Mouse (Mus musculus) limb, embryonic 14.5 days (tissue): ENCODE results near the gene Arf5. TPM values are rescaled to one million over a fixed set of nuclear protein-coding genes. Genes with fewer than 3 reads are reported as not detected.

Experiments
- ATAC-seq: fragments of 200-750 bp; cut with Nextera tagmentation; 2 replicates; pipeline ENCODE4 v1.8.0; 2017; ENCODE audit warnings: low read depth, moderate number of reproducible peaks, moderate TSS enrichment; ENCODE audit not compliant: low FRiP score
- DNase-seq: peaks from one replicate; pipeline ENCODE4 v3.0.0-alpha.2; 2015; ENCODE audit warnings: low spot score
- H3K27ac ChIP-seq: fragments of 300-500 bp; sonication (generic); replicated peaks from 2 replicates; pipeline ENCODE4 v1.5.1; 2014; ENCODE audit warnings: low read depth, mild to moderate bottlenecking, low read length, moderate library complexity, mixed read lengths
- H3K27me3 ChIP-seq: fragments of 300-500 bp; sonication (generic); 2 replicates; pipeline ENCODE4 v1.6.1; 2014; ENCODE audit warnings: low read length, mixed read lengths; ENCODE audit not compliant: control insufficient read depth, insufficient read depth
- H3K36me3 ChIP-seq: fragments of 300-500 bp; sonication (generic); 2 replicates; pipeline ENCODE4 v1.6.1; 2014; ENCODE audit warnings: mild to moderate bottlenecking, low read length, moderate library complexity, mixed read lengths; ENCODE audit not compliant: control insufficient read depth, insufficient read depth
- H3K4me1 ChIP-seq: fragments of 300-500 bp; sonication (generic); 2 replicates; pipeline ENCODE4 v1.6.1; 2014; ENCODE audit warnings: antibody characterized with exemption, low read length, mixed read lengths; ENCODE audit not compliant: control insufficient read depth, insufficient read depth
- H3K4me2 ChIP-seq: fragments of 300-500 bp; sonication (generic); replicated peaks from 2 replicates; pipeline ENCODE4 v1.6.1; 2014; ENCODE audit warnings: low read depth, mild to moderate bottlenecking, low read length, moderate library complexity; ENCODE audit not compliant: severe bottlenecking
- H3K4me3 ChIP-seq: fragments of 300-500 bp; sonication (generic); replicated peaks from 2 replicates; pipeline ENCODE4 v1.5.1; 2014; ENCODE audit warnings: low read length
- H3K9ac ChIP-seq: fragments of 300-500 bp; sonication (generic); 2 replicates; pipeline ENCODE4 v1.6.1; 2014; ENCODE audit warnings: mild to moderate bottlenecking, low read depth, low read length, moderate library complexity; ENCODE audit not compliant: severe bottlenecking
- H3K9me3 ChIP-seq: fragments of 300-500 bp; sonication (generic); 2 replicates; pipeline ENCODE4 v1.6.1; 2016; ENCODE audit warnings: low read length; ENCODE audit not compliant: control insufficient read depth
- POLR2A ChIP-seq: fragments of 200-500 bp; IDR thresholded peaks from 2 replicates; pipeline ENCODE4 v1.8.0; 2012; ENCODE audit warnings: inconsistent platforms, mild to moderate bottlenecking, moderate library complexity, borderline replicate concordance; ENCODE audit not compliant: insufficient read depth, insufficient read length; ENCODE audit errors: extremely low read depth
- WGBS: fragments of 180-500 bp; shearing (Covaris S2); extraction: QIAGEN DNeasy Blood & Tissue Kit; methylation state at CpG from one replicate; pipeline ENCODE4 v1.1.7; 2014; 5-methylcytosine and 5-hydroxymethylcytosine counted together
- polyA plus RNA-seq, 2 experiments: library from polyadenylated mRNA; depleted of rRNA in 1 of 2; stranded (reverse) in 1 of 2; unstranded in 1 of 2; fragments of >200 nt; fragmentation: Nextera tagmentation in 1 of 2; extraction: Ambion mirVana in 1 of 2; gene quantifications; 2 replicates each; pipeline versions ENCODE4 v1.2.1 to v1.2.3; 2012 to 2014

Gene Arf5
- polyA plus RNA-seq, 2 experiments, result 370 to 413 TPM

GRCm38 (mm10) chr6:28421469-28422000 is 1.8 kb upstream of the Arf5 start:
- no peak for TF ChIP-seq POLR2A
- WGBS, result under 1% methylated on average over 25 of the region's 27 CpGs
- H3K9ac ChIP-seq, result peak overlapping the region; percentile 65
- peak overlapping the region; percentile 77 for H3K4me2 ChIP-seq
- 0 out of 2 replicates have a peak overlapping the region, but pooled peaks have one; percentile 38 for H3K27ac ChIP-seq
- no peaks in the 10 kb centered on the region for H3K27me3 ChIP-seq
- H3K36me3 ChIP-seq, result peaks cover 34% of the 10 kb centered on the region
- H3K9me3 ChIP-seq, result no peaks in the 10 kb centered on the region
- peak overlapping the region; percentile 80 for H3K4me3 ChIP-seq
- H3K4me1 ChIP-seq, result peaks cover 24% of the 10 kb centered on the region
- ATAC-seq (peak; percentile 89), DNase-seq (peak; percentile 92)

- 72% methylated on average over 15 of the region's 15 CpGs for WGBS
- H3K36me3 ChIP-seq, result peaks cover 34% of the 10 kb centered on the region
- H3K4me1 ChIP-seq, result peaks cover 24% of the 10 kb centered on the region
- no peak for TF ChIP-seq POLR2A
- H3K27me3 ChIP-seq, result no peaks in the 10 kb centered on the region
- peak overlapping the region; percentile 95 for H3K4me3 ChIP-seq
- no peaks in the 10 kb centered on the region for H3K9me3 ChIP-seq
- ATAC-seq (peak; percentile 8; the same call in 1 of the 2 replicates), DNase-seq (no peak)
- H3K4me2 ChIP-seq, result peak overlapping the region; percentile 41; the same call in 1 of the 2 replicates
- H3K27ac ChIP-seq, result peak overlapping the region; percentile 86; the same call in 1 of the 2 replicates
- H3K9ac ChIP-seq, result no peak overlapping the region
Observed at GRCm38 (mm10) chr6:28422651-28423290, 589 bp upstream of the Arf5 start.

- no peaks in the 10 kb centered on the region for H3K9me3 ChIP-seq
- H3K27me3 ChIP-seq, result no peaks in the 10 kb centered on the region
- peaks cover 24% of the 10 kb centered on the region for H3K4me1 ChIP-seq
- peak overlapping the region; percentile 97 for H3K9ac ChIP-seq
- DNase-seq, result peak; percentile 46
- peak overlapping the region; percentile 65 for H3K4me2 ChIP-seq
- no peak for TF ChIP-seq POLR2A
- peak overlapping the region; percentile 86 for H3K27ac ChIP-seq
- H3K4me3 ChIP-seq, result peak overlapping the region; percentile 95
- peaks cover 27% of the 10 kb centered on the region for H3K36me3 ChIP-seq
- WGBS, result 13% methylated on average over 30 of the region's 46 CpGs
- ATAC-seq, result peak; percentile 36
Observed at GRCm38 (mm10) chr6:28423767-28424695, 671 bp downstream of the Arf5 start.

- peaks cover 23% of the 10 kb centered on the region for H3K4me1 ChIP-seq
- H3K36me3 ChIP-seq, result peaks cover 25% of the 10 kb centered on the region
- TF ChIP-seq POLR2A, result no peak
- no peak overlapping the region for H3K27ac ChIP-seq
- H3K9ac ChIP-seq, result no peak overlapping the region
- H3K4me3 ChIP-seq, result no peak overlapping the region
- 86% methylated on average over 6 of the region's 6 CpGs for WGBS
- no peaks in the 10 kb centered on the region for H3K27me3 ChIP-seq
- no peaks in the 10 kb centered on the region for H3K9me3 ChIP-seq
- peak overlapping the region; percentile 65; the same call in 1 of the 2 replicates for H3K4me2 ChIP-seq
- DNase-seq (no peak), ATAC-seq (no peak)
Observed at GRCm38 (mm10) chr6:28425019-28425418, 1.7 kb downstream of the Arf5 start.
